Mouse (Mus musculus): ENCODE data around the gene Tas1r1. TPM values are rescaled to one million over a fixed set of nuclear protein-coding genes. Genes with fewer than 3 reads are reported as not detected.

Tas1r1 gene
- total RNA-seq, 2 experiments from 2014 or later: 0.37 to 0.76 TPM

GRCm38 (mm10) chr4:151996173-151996950 lies 42.0 kb downstream of the Tas1r1 start, which contains the start of gene Phf13:
Gene Phf13, minus strand, starts transcription at chr4:151996258.
- intact Hi-C loops (cut with DNase I): loop anchor here (1.0 kb wide), 1 partner anchor 12 kb away; the partner anchor contains the start of gene Klhl21
- peak; percentile 100 for DNase-seq (ENCODE audit: low spot score in 2 of 2)

GRCm38 (mm10) chr4:151995371-151996172 lies 42.8 kb downstream of the Tas1r1 start:
- intact Hi-C loops (cut with DNase I): loop anchor here (1.0 kb wide), 1 partner anchor 13 kb away; the partner anchor contains the start of gene Klhl21
- DNase-seq (ENCODE audit: low spot score in 2 of 2): peak in 1 of 2 experiments; percentile 14

- intact Hi-C loops (cut with DNase I): no loop called here
- DNase-seq (ENCODE audit: low spot score in 2 of 2): no peak
Observed at GRCm38 (mm10) chr4:151994228-151995171, 43.9 kb downstream of the Tas1r1 start.

GRCm38 (mm10) chr4:151993035-151993434 lies 45.3 kb downstream of the Tas1r1 start:
- intact Hi-C loops (cut with DNase I): no loop called here
- no peak for DNase-seq (ENCODE audit: low spot score in 2 of 2)

- intact Hi-C loops (cut with DNase I): no loop called here
Observed at GRCm38 (mm10) chr4:151992091-151992490, 46.3 kb downstream of the Tas1r1 start.

GRCm38 (mm10) chr4:151989110-151989488 lies 49.3 kb downstream of the Tas1r1 start:
- DNase-seq (ENCODE audit: low spot score in 2 of 2): no peak
- intact Hi-C loops (cut with DNase I): loop anchor here (2.0 kb wide), 1 partner anchor 22 kb away; no protein-coding TSS in a partner anchor

More at GRCm38 (mm10) chr4:151992091-151992490, 46.3 kb downstream of the Tas1r1 start:
- DNase-seq (ENCODE audit: low spot score in 2 of 2): no peak

- intact Hi-C loops (cut with DNase I): loop anchor here (2.0 kb wide), 1 partner anchor 22 kb away; no protein-coding TSS in a partner anchor
- peak; percentile 78 to 81 for DNase-seq (ENCODE audit: low spot score in 2 of 2)
Observed at GRCm38 (mm10) chr4:151988342-151989109, 49.8 kb downstream of the Tas1r1 start, which contains the start of gene Thap3. Gene Thap3, minus strand, starts transcription at chr4:151988997.

- intact Hi-C loops (cut with DNase I): loop anchor here (2.0 kb wide), 1 partner anchor 23 kb away; no protein-coding TSS in a partner anchor
Observed at GRCm38 (mm10) chr4:151988014-151988341, 50.4 kb downstream of the Tas1r1 start.

GRCm38 (mm10) chr4:151986650-151987049 lies 51.7 kb downstream of the Tas1r1 start:
- intact Hi-C loops (cut with DNase I): no loop called here
- no peak for DNase-seq (ENCODE audit: low spot score in 2 of 2)

More at GRCm38 (mm10) chr4:151988014-151988341, 50.4 kb downstream of the Tas1r1 start:
- DNase-seq (ENCODE audit: low spot score in 2 of 2): peak; percentile 40 to 73

GRCm38 (mm10) chr4:151985886-151986285 lies 52.5 kb downstream of the Tas1r1 start:
- intact Hi-C loops (cut with DNase I): no loop called here
- DNase-seq (ENCODE audit: low spot score in 2 of 2): peak in 1 of 2 experiments; percentile 53

- intact Hi-C loops (cut with DNase I): loop anchor here (5.0 kb wide), 1 partner anchor 44 kb away; the partner anchor contains the start of gene Zbtb48
- DNase-seq (ENCODE audit: low spot score in 2 of 2): no peak
Observed at GRCm38 (mm10) chr4:151983560-151983959, 54.8 kb downstream of the Tas1r1 start.

- no peak for DNase-seq (ENCODE audit: low spot score in 2 of 2)
- intact Hi-C loops (cut with DNase I): loop anchor here (5.0 kb wide), 1 partner anchor 44 kb away; the partner anchor contains the start of gene Zbtb48
Observed at GRCm38 (mm10) chr4:151983043-151983442, 55.3 kb downstream of the Tas1r1 start.

- intact Hi-C loops (cut with DNase I): loop anchor here (2.0 to 5.0 kb wide), 2 partner anchors 46 to 55 kb away; partner anchors contain the start of gene Zbtb48
Observed at GRCm38 (mm10) chr4:151981363-151981762, 57.0 kb downstream of the Tas1r1 start.

GRCm38 (mm10) chr4:151980699-151981098 lies 57.7 kb downstream of the Tas1r1 start:
- intact Hi-C loops (cut with DNase I): loop anchor here (2.0 to 5.0 kb wide), 2 partner anchors 47 to 56 kb away; partner anchors contain the start of gene Zbtb48
- peak in 1 of 2 experiments; percentile 25 for DNase-seq (ENCODE audit: low spot score in 2 of 2)

More at GRCm38 (mm10) chr4:151981363-151981762, 57.0 kb downstream of the Tas1r1 start:
- peak; percentile 84 to 88 for DNase-seq (ENCODE audit: low spot score in 2 of 2)

Data from left cerebral cortex, postnatal 25 days (tissue).